Mouse (Mus musculus) neutrophil, adult 5-6 weeks (primary cell): ENCODE measurements around the gene Kcnv2. TPM values are rescaled to one million over a fixed set of nuclear protein-coding genes. Genes with fewer than 3 reads are reported as not detected.

Source experiments
- ATAC-seq: fragments of 151-379, 151-347 bp; 2 replicates; pipeline ENCODE4 v1.8.0; 2017; ENCODE audit warnings: mild to moderate bottlenecking, moderate TSS enrichment; ENCODE audit not compliant: insufficient number of reproducible peaks, poor library complexity, low FRiP score, severe bottlenecking; ENCODE audit errors: extremely low read depth
- total RNA-seq: library from RNA; stranded (forward); fragments of 200-1000 nt; gene quantifications from 2 replicates; pipeline ENCODE4 v1.2.3, GENCODE M21; 2017

The Kcnv2 gene
- not detected in 2 replicates for total RNA-seq

DNA sequence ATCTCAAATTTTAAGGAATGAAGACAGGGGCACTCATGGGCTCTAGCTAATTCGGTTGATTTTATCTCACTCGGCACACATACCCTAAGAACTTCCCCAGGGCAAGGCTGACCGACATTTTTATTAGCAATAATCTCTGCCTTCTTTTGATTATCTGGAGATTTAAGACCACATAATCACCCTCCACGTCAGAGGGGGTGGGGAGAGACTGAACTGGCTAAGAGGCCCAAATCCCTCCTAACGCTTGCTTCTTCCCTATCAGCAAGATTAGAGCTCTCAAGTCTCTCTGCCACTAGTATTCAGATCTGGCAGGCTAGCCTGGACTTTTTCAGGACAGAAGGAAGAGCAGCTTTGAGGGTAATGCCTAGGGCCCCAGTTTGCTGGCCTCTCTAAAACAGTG is at the start of gene Kcnv2:
Gene Kcnv2, plus strand, starts transcription at position 308 of the 400 bp plus-strand sequence.
- no peak for ATAC-seq

DNA sequence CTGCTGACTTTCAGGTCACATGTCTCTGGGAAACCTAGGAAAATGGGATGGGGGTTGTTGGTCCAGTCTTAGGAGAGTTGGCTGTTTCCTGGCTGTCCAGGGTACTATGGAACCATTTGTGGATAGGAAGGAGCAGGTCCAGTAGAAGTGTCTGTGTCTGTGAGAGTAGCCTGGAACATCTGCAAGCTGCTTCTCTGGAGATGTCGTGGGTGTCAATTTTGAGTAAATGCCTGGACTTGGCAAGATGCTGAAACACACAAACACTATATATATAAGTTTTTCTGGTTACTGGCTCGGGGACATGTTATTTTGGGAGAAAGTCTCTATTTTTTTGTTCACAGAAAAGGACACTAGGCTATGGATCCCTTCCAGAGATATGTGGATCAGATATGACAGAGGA is 49.0 kb upstream of the Kcnv2 start:
- no peak for ATAC-seq

DNA sequence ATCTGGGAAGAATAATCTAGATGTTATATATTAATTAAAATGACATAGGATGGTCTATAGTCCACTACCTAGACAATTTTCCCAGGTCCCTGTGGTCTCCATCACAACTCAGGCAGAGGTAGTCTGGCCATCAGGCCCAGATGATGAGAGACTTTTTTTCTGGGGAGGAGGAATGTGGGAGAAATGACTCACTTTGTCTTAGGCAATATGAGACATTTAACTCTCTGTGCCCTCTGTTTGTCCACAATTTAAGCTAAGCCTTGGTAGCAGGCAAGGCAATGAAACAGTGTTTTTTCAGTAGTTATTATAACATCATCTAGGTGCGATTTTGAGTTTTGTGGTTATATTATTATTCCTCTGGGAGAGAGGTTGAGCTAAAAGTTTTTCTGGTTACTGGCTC is 48.0 kb upstream of the Kcnv2 start:
- ATAC-seq: no peak

DNA sequence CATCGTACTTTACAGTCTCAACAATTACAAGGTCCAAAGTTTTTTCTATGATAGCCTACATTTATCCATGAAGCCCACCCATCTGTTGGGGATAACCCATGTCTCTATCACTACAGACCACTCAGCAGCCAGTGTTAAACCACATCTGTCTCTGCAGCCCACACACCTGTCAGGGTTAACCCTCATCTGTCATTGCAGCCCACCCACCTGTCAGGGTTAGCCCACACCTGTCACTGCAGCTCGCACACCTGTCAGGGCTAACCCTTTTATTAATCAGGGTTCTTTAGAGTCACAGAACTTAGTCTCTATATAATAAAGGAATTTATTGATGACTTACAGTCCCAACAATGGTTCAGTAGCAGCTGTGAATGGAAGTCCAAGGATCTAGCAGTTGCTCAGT is 43.2 kb upstream of the Kcnv2 start:
- ATAC-seq: no peak

DNA sequence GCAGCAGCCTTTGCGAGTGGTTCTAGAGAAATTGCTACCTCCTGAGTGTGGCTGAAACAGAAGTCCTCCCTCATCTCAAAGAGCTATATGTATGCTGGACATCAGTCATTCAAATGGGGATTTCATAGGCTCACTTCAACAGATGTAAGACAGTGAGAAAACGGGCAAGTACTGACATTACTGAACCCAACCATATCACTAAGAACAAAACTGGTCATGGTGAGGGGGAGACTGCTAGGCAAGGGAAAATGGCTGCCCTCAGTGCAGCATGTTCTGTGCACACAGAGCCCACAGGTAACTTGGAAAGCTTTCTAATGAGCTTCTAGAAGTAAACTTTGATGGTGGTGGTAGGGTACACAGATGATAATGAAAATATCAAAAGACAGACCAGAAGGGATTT is 12.3 kb upstream of the Kcnv2 start:
- ATAC-seq: no peak

DNA sequence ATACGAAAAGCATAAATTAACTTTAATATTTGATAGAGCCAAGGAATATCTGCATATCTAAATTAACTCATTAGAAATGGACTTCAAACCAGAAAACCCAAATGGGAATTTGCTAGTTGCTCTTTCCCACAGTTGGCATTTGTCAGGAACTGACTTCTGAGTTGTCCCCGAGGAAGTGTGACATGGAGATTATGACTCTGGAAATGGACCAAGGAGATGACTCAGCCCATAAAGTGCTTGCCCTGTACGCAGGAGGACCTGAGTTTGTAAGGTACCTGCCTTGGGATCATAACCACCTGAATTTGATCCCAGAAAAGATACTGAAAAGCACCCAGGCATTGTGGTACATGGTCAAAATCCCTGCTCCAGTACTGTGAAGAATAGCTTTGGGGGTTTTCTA is 11.1 kb upstream of the Kcnv2 start:
- no peak for ATAC-seq

DNA sequence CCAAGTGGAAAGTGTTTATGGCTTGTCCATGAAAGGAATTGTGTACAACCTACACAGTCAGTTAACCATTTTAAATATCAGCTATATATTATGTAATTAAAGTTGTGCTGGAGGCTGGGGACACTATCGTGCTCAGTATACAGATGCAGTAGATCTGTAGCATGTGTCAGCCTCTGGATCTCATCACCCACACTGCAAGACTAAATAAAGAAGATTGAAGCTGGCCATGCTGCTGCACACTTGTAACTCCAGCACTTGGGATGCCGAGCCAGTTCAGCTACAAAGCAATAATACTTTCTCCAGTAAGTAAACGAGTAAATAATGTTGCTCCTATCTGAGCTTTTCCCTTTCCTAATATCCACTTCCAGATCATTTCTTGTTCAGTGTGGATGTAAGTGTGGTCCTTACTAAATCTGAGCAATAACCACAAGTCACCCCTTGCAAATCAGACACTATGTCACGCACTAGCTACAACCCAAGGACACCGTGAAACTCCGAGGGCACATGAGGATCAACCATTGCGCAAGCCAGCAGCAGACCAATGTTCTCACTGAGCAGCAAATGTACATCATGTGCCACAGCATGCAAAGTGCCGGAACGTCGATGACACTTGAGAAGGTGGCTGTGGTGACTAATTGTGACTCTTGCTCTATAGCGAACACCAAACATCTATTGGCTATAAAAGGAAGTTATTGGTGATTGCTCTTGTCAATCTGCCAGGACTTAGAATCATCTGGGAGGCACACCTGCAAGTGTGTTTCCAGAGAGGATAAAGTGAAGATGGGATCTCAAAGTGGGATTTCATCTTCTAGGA is 9.9 kb upstream of the Kcnv2 start:
- no peak for ATAC-seq

DNA sequence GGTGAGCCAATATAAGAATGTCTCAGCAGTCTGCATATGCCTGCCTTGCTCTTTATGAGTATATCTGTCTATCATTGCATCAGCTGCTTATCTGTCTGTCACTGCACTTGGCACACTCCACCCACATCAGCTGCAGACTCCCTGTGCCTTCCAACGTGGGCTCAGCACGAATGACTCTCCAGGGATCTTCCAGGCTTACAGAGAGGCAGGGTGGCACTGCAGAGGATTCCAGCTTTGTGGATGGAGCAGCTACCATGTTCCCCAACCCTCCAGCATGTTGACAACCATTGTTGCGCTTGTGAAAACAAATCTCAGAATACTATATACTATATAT is 9.3 kb upstream of the Kcnv2 start:
- no peak for ATAC-seq

DNA sequence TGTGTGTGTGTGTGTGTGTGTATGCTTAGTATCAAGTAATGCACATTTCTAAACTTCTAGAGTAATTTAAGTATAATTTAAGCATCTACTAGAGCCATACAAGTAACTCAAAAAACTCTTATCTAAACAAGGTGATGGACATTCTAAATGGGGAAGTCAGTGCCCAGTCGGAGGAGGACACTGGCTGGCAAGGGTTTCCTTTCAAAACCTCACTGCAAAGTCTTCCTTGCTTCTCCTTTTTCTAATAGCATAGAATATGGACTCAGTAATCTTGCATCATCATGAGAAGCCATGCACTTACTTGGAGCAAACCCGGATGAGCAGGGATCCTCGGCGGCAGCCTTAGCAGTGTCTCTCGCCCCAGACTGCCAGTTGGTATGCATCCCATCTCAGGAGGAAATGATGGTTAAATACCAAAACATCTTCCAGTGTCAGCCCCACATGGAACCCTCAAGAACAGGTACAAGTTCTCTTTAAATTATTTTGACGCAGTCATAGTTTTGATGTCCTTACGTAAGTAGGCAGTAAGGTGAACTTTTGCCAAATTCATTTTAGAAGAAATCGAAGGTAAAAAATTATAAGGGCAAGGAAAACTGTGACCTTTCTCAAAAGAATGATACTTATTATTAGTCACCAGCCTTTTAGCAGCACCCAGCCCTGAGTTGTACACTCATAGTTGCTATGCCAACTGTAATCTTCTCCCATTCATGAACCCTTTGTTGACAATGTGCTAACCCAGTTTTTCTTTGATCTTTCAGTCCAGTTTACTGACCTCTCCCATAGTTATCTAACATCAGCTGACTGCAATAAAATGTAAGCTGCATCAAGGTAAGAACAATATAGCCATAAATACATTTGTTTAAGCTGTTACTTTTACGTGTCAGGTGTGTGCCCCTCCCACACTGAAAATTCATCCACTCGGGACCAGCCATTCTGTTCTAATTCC is 5.8 kb upstream of the Kcnv2 start:
- ATAC-seq: no peak

DNA sequence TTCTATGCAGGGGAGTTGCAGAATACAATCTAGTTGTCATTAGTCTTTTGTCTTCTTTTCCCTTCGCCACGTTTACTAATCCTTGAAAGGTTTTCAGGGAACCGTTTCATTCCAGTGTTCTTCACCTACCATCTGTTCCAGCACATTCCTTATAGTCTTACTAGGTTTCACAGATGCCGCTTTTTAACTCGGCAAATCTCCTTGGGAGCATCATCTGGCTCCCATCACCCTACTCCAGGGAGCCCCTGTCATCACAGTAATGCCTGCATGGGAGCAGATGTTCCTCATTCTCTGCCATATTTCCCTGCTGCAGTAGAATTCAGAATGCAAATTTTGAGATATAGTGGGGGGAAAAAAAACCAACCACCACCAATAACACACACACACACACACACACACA is 5.1 kb upstream of the Kcnv2 start:
- no peak for ATAC-seq

DNA sequence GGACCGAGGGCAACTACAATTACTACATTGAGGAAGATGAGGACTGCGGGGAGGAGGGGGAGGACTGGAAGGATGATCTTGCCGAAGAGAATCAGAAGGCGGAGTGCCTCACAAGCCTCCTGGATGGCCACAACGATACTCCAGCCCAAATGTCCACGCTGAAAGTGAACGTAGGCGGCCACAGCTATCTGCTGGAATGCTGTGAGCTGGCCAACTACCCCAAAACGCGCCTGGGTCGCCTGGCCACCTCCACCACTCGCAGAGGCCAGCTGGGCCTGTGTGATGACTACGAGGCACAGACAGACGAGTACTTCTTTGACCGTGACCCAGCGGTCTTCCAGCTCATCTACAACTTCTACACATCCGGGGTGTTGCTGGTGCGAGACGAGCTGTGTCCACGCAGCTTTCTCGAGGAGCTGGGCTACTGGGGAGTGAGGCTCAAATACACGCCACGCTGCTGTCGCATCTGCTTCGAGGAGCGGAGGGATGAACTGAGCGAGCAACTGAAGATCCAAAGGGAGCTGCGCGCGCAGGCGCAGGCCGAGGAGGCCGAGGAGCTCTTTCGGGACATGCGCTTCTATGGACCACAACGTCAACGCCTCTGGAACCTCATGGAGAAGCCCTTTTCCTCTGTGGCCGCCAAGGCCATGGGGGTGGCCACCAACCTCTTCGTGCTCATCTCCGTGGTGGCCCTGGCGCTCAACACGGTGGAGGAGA is 681 bp downstream of the Kcnv2 start:
- no peak for ATAC-seq

DNA sequence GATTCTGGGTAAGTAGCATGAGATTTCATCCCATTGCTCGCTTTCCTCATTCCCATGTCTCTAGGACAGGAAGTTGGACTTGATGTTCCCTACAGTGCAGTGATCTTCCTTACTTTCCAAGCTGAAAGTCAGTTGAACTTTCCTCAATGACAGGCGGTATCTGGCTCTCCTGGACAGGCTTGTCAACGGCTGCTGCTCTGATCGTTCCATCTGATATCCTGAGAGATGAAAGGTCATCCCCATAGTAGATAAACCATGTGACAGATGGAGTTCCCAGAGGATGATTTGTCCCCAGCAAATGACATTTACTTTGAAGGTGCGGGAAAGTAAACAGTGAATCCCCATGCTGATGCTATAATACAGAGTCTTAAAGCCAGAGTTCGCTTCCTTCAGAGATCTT is 3.2 kb downstream of the Kcnv2 start:
- no peak for ATAC-seq

DNA sequence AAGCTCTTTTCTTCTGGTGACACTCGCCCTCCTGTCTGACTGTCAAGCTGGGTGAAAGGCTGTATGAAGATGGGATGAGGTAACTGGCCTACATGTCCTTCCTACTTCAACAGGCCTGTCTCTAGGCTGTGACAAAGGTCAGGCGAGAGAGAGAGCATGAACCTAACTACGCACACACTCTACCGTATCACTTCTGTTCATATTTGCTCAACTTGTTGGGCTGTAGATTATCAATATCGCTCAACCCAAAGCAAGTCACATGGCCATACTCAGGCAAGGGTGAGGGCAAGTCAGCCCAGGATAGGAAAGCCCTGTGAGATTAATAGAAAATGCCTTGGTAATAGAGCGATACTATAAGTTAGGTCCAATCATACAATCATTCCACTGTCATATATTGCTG is 5.2 kb downstream of the Kcnv2 start:
- ATAC-seq: no peak

DNA sequence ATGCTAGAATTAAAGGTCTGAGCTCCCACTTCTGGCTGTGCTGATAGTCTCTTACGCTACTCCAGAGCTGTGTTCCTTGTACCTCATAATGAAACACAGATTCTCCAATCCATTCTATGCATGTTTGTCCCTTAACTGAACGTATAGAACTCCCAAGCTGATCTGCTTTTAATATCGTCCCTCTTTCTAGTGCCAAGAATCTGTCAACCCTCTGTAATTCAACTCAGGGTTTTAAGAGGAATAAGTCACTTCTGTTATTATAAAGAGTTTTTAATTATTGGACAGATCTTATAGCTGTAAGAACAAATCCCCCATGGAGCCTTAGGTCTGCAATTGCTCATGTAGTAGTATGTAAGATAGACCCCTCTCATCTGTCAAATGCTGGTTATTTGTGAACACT is 5.8 kb downstream of the Kcnv2 start:
- ATAC-seq: no peak

DNA sequence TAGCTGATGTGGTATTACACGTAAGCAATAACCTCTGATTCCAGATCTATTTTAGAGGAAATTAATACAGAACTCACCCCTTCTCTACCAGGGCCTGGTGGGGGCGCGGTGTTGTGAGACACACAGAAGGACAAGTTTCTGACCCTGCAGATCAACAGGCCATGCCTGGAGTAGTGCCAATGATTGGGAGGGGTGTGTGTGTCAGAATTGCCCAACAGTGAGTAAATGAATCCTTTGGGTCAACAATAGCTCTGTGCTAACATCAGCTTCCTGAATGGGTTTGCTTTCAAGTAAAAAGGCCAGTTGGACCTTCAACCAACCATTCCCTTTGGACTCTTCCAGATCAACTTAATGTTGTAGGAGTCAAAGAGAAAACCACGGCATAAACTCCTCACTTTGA is 6.3 kb downstream of the Kcnv2 start:
- ATAC-seq: no peak

DNA sequence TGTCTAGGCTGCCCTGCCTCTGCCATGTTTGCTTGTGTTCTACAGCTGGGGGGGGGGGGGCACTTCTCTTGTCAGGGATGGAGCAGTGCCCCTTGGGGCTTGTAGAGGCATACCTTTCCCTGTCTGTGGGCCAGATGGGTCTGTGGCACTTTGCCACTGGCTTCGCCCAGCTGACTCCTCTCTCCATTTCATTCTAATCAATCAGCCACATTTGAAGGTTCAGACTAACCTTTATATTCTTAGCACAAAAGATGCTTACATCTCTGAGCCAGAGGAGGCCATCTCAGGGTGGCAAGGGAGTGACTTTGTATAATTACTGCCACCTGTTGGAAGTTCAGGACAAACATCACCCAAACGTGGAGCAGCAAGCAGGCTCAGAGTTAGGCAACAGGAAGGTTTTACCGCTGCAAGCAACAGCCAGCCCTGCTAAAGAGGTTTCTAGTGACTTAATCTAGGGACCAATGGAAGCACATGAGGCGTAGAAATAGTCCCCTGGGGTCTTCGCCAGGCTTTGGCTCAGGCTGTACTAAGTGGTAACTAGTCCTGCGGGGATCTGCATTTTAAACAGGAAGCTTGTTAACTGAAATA is 9.9 kb downstream of the Kcnv2 start:
- ATAC-seq: no peak

DNA sequence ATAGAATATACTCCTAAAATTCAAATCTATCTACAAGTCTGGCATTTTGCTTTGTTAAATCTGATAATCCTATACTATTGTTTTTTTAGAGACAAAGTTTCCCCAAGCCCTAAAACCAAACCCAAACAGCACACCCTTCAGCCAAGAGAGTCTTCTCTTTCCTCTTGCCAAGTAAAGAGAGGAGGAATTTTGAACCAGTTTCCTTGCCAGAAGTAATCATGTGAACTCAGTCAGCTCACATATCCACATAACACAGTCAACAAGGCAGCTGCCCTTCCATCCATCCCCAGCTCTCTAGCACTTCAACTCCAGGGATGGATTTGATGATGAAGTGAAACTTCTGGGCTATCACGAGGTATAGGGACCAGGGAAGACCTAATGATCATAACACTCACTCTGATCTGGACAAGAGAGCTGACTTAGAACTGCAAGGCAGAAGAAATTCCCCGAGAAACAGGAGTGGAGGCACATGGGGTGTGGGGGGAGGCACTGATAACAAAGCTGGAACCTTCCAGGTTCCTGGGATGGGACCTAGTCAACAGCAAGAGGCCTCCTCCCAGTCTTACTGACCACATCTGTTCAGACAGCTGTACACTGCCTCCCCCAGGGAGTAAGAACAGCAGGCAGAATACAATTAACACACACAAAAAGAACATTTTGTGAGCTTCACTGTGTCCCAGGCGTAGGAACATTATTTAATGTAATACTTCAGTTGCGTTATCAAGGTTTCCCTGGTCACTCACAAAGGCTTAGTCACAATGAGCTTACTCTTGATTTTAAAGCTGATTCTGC is 13.9 kb downstream of the Kcnv2 start:
- no peak for ATAC-seq

DNA sequence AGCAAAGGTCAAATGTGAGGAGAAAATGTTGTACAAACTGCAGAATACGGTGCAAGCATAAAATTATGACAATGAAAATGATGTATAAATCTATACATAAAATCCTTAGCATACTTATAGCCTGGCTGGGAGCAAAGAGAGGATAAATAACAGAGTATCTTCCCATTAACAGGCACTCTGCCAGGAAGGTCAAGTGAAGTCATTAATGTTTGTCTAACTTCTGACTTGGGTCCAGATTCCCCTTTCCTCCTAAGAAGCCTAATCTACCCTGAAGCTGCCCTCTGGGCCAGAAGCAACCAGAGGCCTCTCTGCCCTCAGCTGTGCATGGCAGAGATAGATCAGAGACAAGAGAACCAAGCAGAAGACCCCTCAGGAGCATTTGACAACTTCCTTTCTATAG is 24.1 kb downstream of the Kcnv2 start:
- no peak for ATAC-seq

DNA sequence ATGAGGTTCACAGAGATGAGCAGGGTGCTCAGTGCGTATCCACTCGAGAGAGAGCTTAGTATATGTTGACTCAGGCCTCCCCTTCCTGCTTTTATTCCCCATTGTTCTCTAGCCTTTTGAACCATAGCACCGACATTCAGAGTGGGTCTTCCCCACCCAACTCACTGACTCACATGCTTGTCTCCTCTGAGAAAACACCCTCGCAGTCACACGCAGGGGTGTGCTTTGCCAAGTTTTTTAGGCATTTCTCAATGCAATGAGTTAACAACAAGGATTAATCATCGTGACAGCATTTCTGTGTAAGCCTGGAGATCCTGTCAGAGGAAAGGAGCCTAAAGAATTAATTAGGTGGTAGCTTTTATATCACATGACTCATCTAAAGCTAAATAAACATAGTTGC is 29.3 kb downstream of the Kcnv2 start:
- no peak for ATAC-seq
